In the genomic region with DNA sequence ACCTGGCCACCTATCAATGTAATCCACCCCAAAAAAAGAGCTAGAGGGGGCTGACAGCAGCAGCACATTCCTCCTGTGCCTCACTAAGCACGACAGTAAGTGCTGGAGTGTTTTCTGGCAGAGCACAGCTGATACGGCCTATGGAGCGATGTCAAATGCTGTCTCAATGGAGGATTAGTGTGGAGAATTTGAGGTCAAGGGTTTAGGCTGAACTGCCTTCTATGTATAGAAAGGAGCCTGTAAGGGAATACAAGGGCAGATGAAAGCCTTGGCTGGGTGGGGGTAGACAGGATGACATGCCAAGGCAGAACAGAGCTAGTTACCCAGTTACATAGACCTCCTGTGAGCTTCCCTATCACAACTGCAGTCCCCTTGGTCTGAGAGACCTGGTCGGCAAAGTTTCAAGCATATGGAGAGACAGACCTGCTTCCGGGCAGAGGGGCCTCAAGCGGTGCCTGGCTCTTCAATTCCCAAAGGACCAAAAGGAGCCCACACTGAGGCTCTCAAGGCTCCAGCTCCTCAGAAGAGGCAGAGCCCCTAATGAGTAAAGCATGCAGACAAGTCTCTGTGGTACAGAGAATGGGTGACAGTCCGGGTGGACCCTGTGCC, we compare ENCODE assay signal across 17 mouse cellular contexts. TPM values are rescaled to one million over a fixed set of nuclear protein-coding genes. Genes with fewer than 3 reads are reported as not detected.
DNase-seq lines count a peak whose midpoint lies in the region; ATAC-seq lines count a peak whose summit lies in the region.
"Had no signal": no experiment of that assay in that cellular context is flagged by ENCODE, and none has a peak within 500 bp of the region (broad histone marks: within the 10 kb centered on the region; RNA-seq: fewer than 3 reads in every experiment).

No protein-coding gene starts in this region.

- H3K27ac ChIP-seq in heart, embryonic 15.5 days, result peak overlapping the region; percentile 90
- H3K27ac ChIP-seq: intestine, embryonic 15.5 days; limb, embryonic 12.5 days; midbrain, embryonic 12.5 days; neural tube, embryonic 15.5 days had no signal

- no peak overlapping the region; the same call in 1 of the 2 replicates for H3K4me2 ChIP-seq in heart, embryonic 15.5 days
- H3K4me2 ChIP-seq: intestine, embryonic 15.5 days; limb, embryonic 12.5 days; midbrain, embryonic 12.5 days; neural tube, embryonic 15.5 days had no signal

- peak; percentile 48 for ATAC-seq in heart, embryonic 15.5 days (replicated peaks; ENCODE audit: insufficient number of reproducible peaks, insufficient read depth, low FRiP score, low read depth)
- ATAC-seq: intestine, embryonic 15.5 days; lung, postnatal 0 days had no signal

- H3K27me3 ChIP-seq in heart, embryonic 15.5 days, result no peaks in the 10 kb centered on the region
- H3K27me3 ChIP-seq: intestine, embryonic 15.5 days; limb, embryonic 12.5 days; neural tube, embryonic 15.5 days had no signal

- peaks cover 20% of the 10 kb centered on the region for H3K36me3 ChIP-seq in heart, embryonic 15.5 days

- H3K4me1 ChIP-seq in heart, embryonic 15.5 days (replicated peaks), result peaks cover 59% of the 10 kb centered on the region
- H3K4me1 ChIP-seq: intestine, embryonic 15.5 days; neural tube, embryonic 15.5 days had no signal

- H3K9ac ChIP-seq in heart, embryonic 15.5 days, result no peak overlapping the region
- H3K9ac ChIP-seq: intestine, embryonic 15.5 days; limb, embryonic 12.5 days; midbrain, embryonic 12.5 days; neural tube, embryonic 15.5 days had no signal

- no peak overlapping the region for H3K4me3 ChIP-seq in heart, embryonic 15.5 days
- H3K4me3 ChIP-seq: intestine, embryonic 15.5 days; limb, embryonic 12.5 days; midbrain, embryonic 12.5 days; neural tube, embryonic 15.5 days had no signal

- peak; percentile 54 for DNase-seq in embryo, embryonic 10 days (ENCODE audit: low spot score)
- DNase-seq in embryo, embryonic 9.5 days (ENCODE audit: extremely low spot score), result no peak
- DNase-seq in heart, adult 8-10 months (ENCODE audit: low spot score), result no peak
- DNase-seq in retina, adult 2 months (ENCODE audit: low read depth, low spot score), result peak; percentile 65
- no peak for DNase-seq in retina, embryonic 14.5 days (ENCODE audit: low spot score)
- peak; percentile 39 for DNase-seq in naive thymus-derived CD4-positive, alpha-beta T cell, adult 2 months (ENCODE audit: low read depth)
- no peak for DNase-seq in adipocyte (ENCODE audit: low spot score)
- DNase-seq: adrenal gland, adult 2 months; cerebellum, postnatal 10 days; kidney, postnatal 10 days; right cerebral cortex, postnatal 14 days had no signal

- H3K9me3 ChIP-seq in heart, embryonic 15.5 days (replicated peaks), result no peaks in the 10 kb centered on the region
- H3K9me3 ChIP-seq: intestine, embryonic 15.5 days; limb, embryonic 12.5 days; midbrain, embryonic 12.5 days; neural tube, embryonic 15.5 days had no signal

- WGBS in heart, embryonic 15.5 days, result 43% methylated on average over 7 of the region's 7 CpGs

RNA-seq across cellular contexts. Expression of a gene that starts 29.2 kb away (rescaled TPM):
- 26.7 and 29.1 TPM in 2 replicates for polyA plus RNA-seq in heart, embryonic 15.5 days (2015; fragmentation: Nextera tagmentation; extraction: Ambion mirVana)
- 10 to 100 TPM; 12.7 to 26.1 (median 16.3) TPM for total RNA-seq in heart, adult 8-10 months (2022)

RNA-seq across cellular contexts. Expression of a gene that starts 39.9 kb away (rescaled TPM):
- polyA plus RNA-seq in heart, embryonic 15.5 days (2015; fragmentation: Nextera tagmentation; extraction: Ambion mirVana), result 15.9 and 16.1 TPM in 2 replicates
- 10 to 100 TPM; 34.7 to 48.9 (median 42.6) TPM for total RNA-seq in heart, adult 8-10 months (2022)

Comparison
In these comparisons a context has a peak if more than half of its experiments do, and no peak if none do; other contexts are left out.
1. DNase-seq: peak in embryo, embryonic 10 days (single experiment), retina, adult 2 months (single experiment) and naive thymus-derived CD4-positive, alpha-beta T cell, adult 2 months (single experiment); none in embryo, embryonic 9.5 days (single experiment), heart, adult 8-10 months (single experiment), retina, embryonic 14.5 days (single experiment) and adipocyte (single experiment).